Mouse (Mus musculus) cortical plate, adult 2 months (tissue): ENCODE data around the gene Fzd1.

Experiments
- CTCF ChIP-seq: fragments of 200-500 bp; IDR thresholded peaks from 2 replicates; pipeline ENCODE4 v1.5.1; 2011; ENCODE audit warnings: mild to moderate bottlenecking, control low read depth, low read length; ENCODE audit not compliant: insufficient read depth; ENCODE audit errors: extremely low read depth
- POLR2A ChIP-seq: fragments of 200-500 bp; IDR thresholded peaks from 2 replicates; pipeline ENCODE4 v1.6.1; 2011; ENCODE audit warnings: mild to moderate bottlenecking, low read length, control low read depth; ENCODE audit not compliant: insufficient read depth; ENCODE audit errors: extremely low read depth

GRCm38 (mm10) chr5:4737013-4737412 is 20.8 kb downstream of the Fzd1 start:
- TF ChIP-seq CTCF (no peak), POLR2A (no peak)
